Mouse (Mus musculus) neural tube, embryonic 14.5 days (tissue): ENCODE data around the gene Hist1h4d. TPM values are rescaled to one million over a fixed set of nuclear protein-coding genes. Genes with fewer than 3 reads are reported as not detected.

Experiments
- ATAC-seq: fragments of 200-750 bp; cut with Nextera tagmentation; 2 replicates; pipeline ENCODE4 v1.8.0; 2017; ENCODE audit warnings: low read depth, mild to moderate bottlenecking, moderate TSS enrichment, moderate library complexity
- H3K27ac ChIP-seq: fragments of 300-500 bp; sonication (generic); 2 replicates; pipeline ENCODE4 v1.5.1; 2014; ENCODE audit warnings: low read depth, mild to moderate bottlenecking, control low read depth, low read length, moderate library complexity, mixed read lengths
- H3K27me3 ChIP-seq: fragments of 300-500 bp; sonication (generic); 2 replicates; pipeline ENCODE4 v1.6.1; 2014; ENCODE audit warnings: low read length; ENCODE audit not compliant: control insufficient read depth, insufficient read depth
- H3K36me3 ChIP-seq: fragments of 300-500 bp; sonication (generic); 2 replicates; pipeline ENCODE4 v1.6.1; 2014; ENCODE audit warnings: low read length, mixed read lengths; ENCODE audit not compliant: control insufficient read depth, insufficient read depth
- H3K4me1 ChIP-seq: fragments of 300-500 bp; sonication (generic); 2 replicates; pipeline ENCODE4 v1.6.1; 2014; ENCODE audit warnings: low read length; ENCODE audit not compliant: control insufficient read depth, insufficient read depth
- H3K4me2 ChIP-seq: fragments of 300-500 bp; sonication (generic); 2 replicates; pipeline ENCODE4 v1.6.1; 2014; ENCODE audit warnings: mild to moderate bottlenecking, low read depth, low read length, control low read depth
- H3K4me3 ChIP-seq: fragments of 300-500 bp; sonication (generic); 2 replicates; pipeline ENCODE4 v1.5.1; 2014; ENCODE audit warnings: low read depth, low read length, control low read depth, mixed read lengths
- H3K9ac ChIP-seq: fragments of 300-500 bp; sonication (generic); replicated peaks from 2 replicates; pipeline ENCODE4 v1.6.1; 2014; ENCODE audit warnings: low read depth, mild to moderate bottlenecking, control low read depth, low read length, mixed read lengths
- H3K9me3 ChIP-seq: fragments of 300-500 bp; sonication (generic); 2 replicates; pipeline ENCODE4 v1.6.1; 2016; ENCODE audit warnings: low read length; ENCODE audit not compliant: control insufficient read depth
- WGBS: fragments of 180-500 bp; shearing (Covaris S2); extraction: QIAGEN DNeasy Blood & Tissue Kit; methylation state at CpG from one replicate; pipeline ENCODE4 v1.1.7; 2014; 5-methylcytosine and 5-hydroxymethylcytosine counted together
- polyA plus RNA-seq: library from polyadenylated mRNA; unstranded; fragments of >200 nt; fragmentation: Nextera tagmentation; extraction: Ambion mirVana; gene quantifications from 2 replicates; pipeline ENCODE4 v1.2.1, GENCODE M21; 2014

The Hist1h4d gene
- polyA plus RNA-seq, 1 experiment from 2014 or later, result 23.6 TPM

DNA sequence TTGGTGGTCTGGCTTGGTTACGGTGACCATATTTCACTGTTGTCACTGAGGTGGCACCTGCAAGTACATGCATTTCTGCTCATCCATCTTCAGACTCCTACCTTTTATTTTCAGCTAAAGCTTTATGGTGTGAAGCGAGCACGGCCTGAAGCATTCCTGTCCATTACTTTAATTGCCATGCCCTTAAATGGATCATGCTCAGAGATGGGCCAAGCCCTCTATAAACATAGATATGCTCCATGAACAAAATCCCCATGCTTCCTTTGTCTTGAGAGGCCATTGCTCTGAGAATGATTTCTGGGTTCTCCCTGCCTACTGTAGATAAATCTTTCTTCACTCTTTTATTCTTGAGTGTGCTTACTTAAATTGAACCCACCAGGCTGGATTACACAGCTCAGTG, 23.1 kb downstream of the Hist1h4d start:
- H3K4me1 ChIP-seq, result no peaks in the 10 kb centered on the region
- H3K9ac ChIP-seq, result no peak overlapping the region
- WGBS, result 98% methylated on average over 3 of the region's 3 CpGs
- no peaks in the 10 kb centered on the region for H3K36me3 ChIP-seq
- no peak overlapping the region for H3K4me3 ChIP-seq
- ATAC-seq, result no peak
- H3K9me3 ChIP-seq, result no peaks in the 10 kb centered on the region
- H3K27ac ChIP-seq, result no peak overlapping the region
- H3K4me2 ChIP-seq, result no peak overlapping the region
- H3K27me3 ChIP-seq, result no peaks in the 10 kb centered on the region

DNA sequence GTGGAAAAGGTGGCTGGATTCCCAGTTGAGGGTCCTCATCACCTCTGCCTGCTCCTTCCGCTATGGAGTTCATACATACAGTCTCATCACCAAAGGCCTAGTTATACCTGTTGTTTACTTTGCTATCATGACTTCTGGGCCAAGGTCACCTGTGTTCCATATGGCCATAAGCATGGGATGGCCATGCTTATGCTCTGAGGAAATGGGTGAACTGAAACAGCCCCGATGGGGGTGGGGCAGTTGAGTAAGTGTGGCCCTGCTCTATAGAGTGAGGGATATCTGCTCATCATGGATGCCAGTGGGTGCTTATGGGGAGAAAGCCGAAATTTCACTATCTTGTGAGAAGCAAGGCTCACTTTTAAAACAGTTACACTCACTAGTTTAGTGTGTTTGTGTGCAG, 23.7 kb downstream of the Hist1h4d start:
- ATAC-seq, result no peak
- Histone ChIP-seq H3K27me3 (no peaks in the 10 kb centered on the region), H3K9me3 (no peaks in the 10 kb centered on the region)

GRCm38 (mm10) chr13:23609209-23609608, 27.8 kb downstream of the Hist1h4d start:
- H3K4me1 ChIP-seq, result no peaks in the 10 kb centered on the region
- ATAC-seq, result no peak
- H3K27me3 ChIP-seq, result no peaks in the 10 kb centered on the region
- 90% methylated on average over 4 of the region's 4 CpGs for WGBS
- no peaks in the 10 kb centered on the region for H3K9me3 ChIP-seq
- no peak overlapping the region for H3K4me3 ChIP-seq
- no peaks in the 10 kb centered on the region for H3K36me3 ChIP-seq
- H3K9ac ChIP-seq, result no peak overlapping the region
- no peak overlapping the region for H3K27ac ChIP-seq
- no peak overlapping the region for H3K4me2 ChIP-seq

More for the DNA sequence above, 23.7 kb downstream of the Hist1h4d start:
- no peak overlapping the region for H3K4me3 ChIP-seq
- no peaks in the 10 kb centered on the region for H3K4me1 ChIP-seq
- 92% methylated on average over 3 of the region's 3 CpGs for WGBS
- H3K36me3 ChIP-seq, result no peaks in the 10 kb centered on the region
- H3K27ac ChIP-seq, result no peak overlapping the region
- no peak overlapping the region for H3K9ac ChIP-seq
- H3K4me2 ChIP-seq, result no peak overlapping the region

- no peaks in the 10 kb centered on the region for H3K9me3 ChIP-seq
- H3K4me2 ChIP-seq, result no peak overlapping the region
- no peaks in the 10 kb centered on the region for H3K27me3 ChIP-seq
- no peaks in the 10 kb centered on the region for H3K4me1 ChIP-seq
- ATAC-seq, result no peak
- H3K4me3 ChIP-seq, result no peak overlapping the region
- no peak overlapping the region for H3K9ac ChIP-seq
- H3K27ac ChIP-seq, result no peak overlapping the region
- no peaks in the 10 kb centered on the region for H3K36me3 ChIP-seq
Measured at GRCm38 (mm10) chr13:23609844-23610243, 28.4 kb downstream of the Hist1h4d start.

GRCm38 (mm10) chr13:23610393-23610792, 29.0 kb downstream of the Hist1h4d start:
- WGBS, result 74% methylated on average over 2 of the region's 2 CpGs
- Histone ChIP-seq H3K36me3 (no peaks in the 10 kb centered on the region), H3K4me3 (no peak overlapping the region), H3K9ac (no peak overlapping the region), H3K27ac (no peak overlapping the region), H3K27me3 (no peaks in the 10 kb centered on the region), H3K4me2 (no peak overlapping the region), H3K4me1 (no peaks in the 10 kb centered on the region), H3K9me3 (no peaks in the 10 kb centered on the region)
- no peak for ATAC-seq

GRCm38 (mm10) chr13:23611638-23612037, 30.2 kb downstream of the Hist1h4d start:
- Histone ChIP-seq H3K9me3 (no peaks in the 10 kb centered on the region), H3K4me3 (no peak overlapping the region), H3K4me2 (no peak overlapping the region), H3K9ac (no peak overlapping the region), H3K27me3 (no peaks in the 10 kb centered on the region), H3K36me3 (no peaks in the 10 kb centered on the region), H3K4me1 (no peaks in the 10 kb centered on the region), H3K27ac (no peak overlapping the region)
- 91% methylated on average over 3 of the region's 3 CpGs for WGBS
- no peak for ATAC-seq

DNA sequence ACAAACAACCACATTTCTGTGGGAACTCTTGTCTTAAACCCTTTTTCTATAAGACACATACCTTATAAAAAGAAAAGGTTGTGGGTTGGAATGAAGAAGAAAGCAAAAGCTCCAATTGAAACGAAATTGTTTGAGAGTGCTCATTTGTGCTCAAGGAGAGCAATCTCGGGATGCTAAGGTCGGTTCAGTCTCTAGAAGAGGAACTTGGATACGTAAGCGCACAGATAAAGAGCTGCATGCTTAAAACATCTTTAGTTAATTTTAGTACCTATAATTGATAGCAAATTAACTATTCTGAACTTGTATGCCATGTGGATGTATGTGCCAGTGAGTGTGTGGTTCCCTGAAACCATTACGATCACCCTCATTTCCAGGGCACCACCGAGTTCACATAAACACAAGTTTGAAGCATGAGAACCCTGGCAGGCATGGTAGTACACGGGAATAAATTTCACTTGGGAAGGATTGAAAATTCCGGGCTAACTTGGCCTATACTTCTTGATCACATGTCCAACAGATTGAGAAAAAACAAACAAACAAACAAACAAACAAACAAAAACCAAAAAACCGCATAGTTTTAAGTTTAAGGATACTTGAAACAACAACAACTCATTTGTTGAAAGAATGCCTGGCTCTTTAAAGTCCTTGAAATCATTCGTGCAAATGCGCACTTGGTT, 38.8 kb downstream of the Hist1h4d start:
- 51% methylated on average over 12 of the region's 12 CpGs for WGBS
- Histone ChIP-seq H3K9me3 (no peaks in the 10 kb centered on the region), H3K9ac (peak overlapping the region; percentile 49), H3K4me1 (peaks cover 6% of the 10 kb centered on the region; the same call in 1 of the 2 replicates), H3K27me3 (no peaks in the 10 kb centered on the region), H3K4me2 (peak overlapping the region; percentile 83), H3K4me3 (peak overlapping the region; percentile 44), H3K36me3 (no peaks in the 10 kb centered on the region), H3K27ac (peak overlapping the region; percentile 87)
- ATAC-seq, result no peak

GRCm38 (mm10) chr13:23620733-23621531, 39.5 kb downstream of the Hist1h4d start, which contains the start of gene Hist1h2be:
Gene Hist1h2be (minus strand): TSS chr13:23621124.
- Histone ChIP-seq H3K27ac (peak within 1 kb of the TSS; percentile 87), H3K4me2 (peak within 1 kb of the TSS; percentile 83), H3K27me3 (no peaks in the 10 kb centered on the region), H3K9me3 (no peaks in the 10 kb centered on the region), H3K4me1 (peaks cover 6% of the 10 kb centered on the region; the same call in 1 of the 2 replicates), H3K36me3 (no peaks in the 10 kb centered on the region), H3K4me3 (peak within 1 kb of the TSS; percentile 44), H3K9ac (peak within 1 kb of the TSS; percentile 62)
- WGBS, result under 1% methylated on average over 27 of the region's 27 CpGs
- ATAC-seq, result peak; percentile 89

DNA sequence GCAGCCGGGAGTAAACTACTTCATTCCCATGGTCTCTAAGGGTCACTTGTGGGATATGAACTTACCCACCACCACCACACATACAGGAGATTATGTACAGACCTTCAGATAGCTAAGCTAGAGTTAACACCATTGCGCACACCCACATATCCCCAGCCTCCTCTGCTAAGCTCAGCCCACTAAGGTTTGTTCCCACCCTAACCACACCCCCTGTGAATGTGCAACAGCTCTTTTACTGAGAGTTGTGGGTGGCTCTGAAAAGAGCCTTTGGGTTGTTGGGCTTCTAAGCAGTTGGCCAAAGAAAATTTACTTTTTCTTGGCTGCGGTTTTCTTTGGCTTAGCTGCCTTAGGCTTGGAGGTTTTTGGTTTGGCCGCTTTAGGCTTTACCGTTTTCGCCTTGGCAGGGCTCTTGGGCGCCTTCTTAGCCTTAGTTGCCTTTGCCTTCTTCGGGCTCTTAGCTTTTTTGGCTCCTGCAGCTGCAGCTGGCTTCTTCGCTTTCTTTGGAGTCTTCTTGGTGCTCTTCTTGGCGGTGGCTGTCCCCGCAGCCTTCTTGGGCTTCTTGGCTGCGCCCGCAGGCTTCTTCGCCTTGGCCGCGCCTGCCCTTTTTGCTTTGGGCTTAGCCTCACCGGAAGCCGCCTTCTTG, 40.3 kb downstream of the Hist1h4d start:
- peak overlapping the region; percentile 87 for H3K27ac ChIP-seq
- H3K27me3 ChIP-seq, result no peaks in the 10 kb centered on the region
- peaks cover 6% of the 10 kb centered on the region; the same call in 1 of the 2 replicates for H3K4me1 ChIP-seq
- peak; percentile 89 for ATAC-seq
- peak overlapping the region; percentile 83 for H3K4me2 ChIP-seq
- no peaks in the 10 kb centered on the region for H3K9me3 ChIP-seq
- peak overlapping the region; percentile 44 for H3K4me3 ChIP-seq
- WGBS, result under 1% methylated on average over 18 of the region's 18 CpGs
- peak overlapping the region; percentile 62 for H3K9ac ChIP-seq
- no peaks in the 10 kb centered on the region for H3K36me3 ChIP-seq
